Mouse (Mus musculus) intestine, embryonic 15.5 days (tissue): ENCODE measurements at regions not wholly inside any gene's neighbourhood (a gene's known extent, or its start where the extent isn't known, plus 50 kb on each side); places are given as distances from the start of the nearest gene placed in this dataset.

Experiments used
- ATAC-seq: fragments of 200-750 bp; cut with Nextera tagmentation; 2 replicates; pipeline ENCODE4 v1.8.0; 2017; ENCODE audit warnings: moderate TSS enrichment, moderate library complexity
- H3K27ac ChIP-seq: fragments of 300-500 bp; sonication (generic); 2 replicates; pipeline ENCODE4 v1.5.1; 2015; ENCODE audit warnings: mild to moderate bottlenecking, inconsistent platforms
- H3K27me3 ChIP-seq: fragments of 300-500 bp; sonication (generic); replicated peaks from 2 replicates; pipeline ENCODE4 v1.6.1; 2015; ENCODE audit warnings: inconsistent platforms
- H3K36me3 ChIP-seq: fragments of 300-500 bp; sonication (generic); 2 replicates; pipeline ENCODE4 v1.6.1; 2015; ENCODE audit warnings: inconsistent platforms
- H3K4me1 ChIP-seq: fragments of 300-500 bp; sonication (generic); replicated peaks from 2 replicates; pipeline ENCODE4 v1.6.1; 2015; ENCODE audit warnings: inconsistent platforms
- H3K4me2 ChIP-seq: fragments of 300-500 bp; sonication (generic); replicated peaks from 2 replicates; pipeline ENCODE4 v1.6.1; 2015; ENCODE audit warnings: mild to moderate bottlenecking, inconsistent platforms
- H3K4me3 ChIP-seq: fragments of 300-500 bp; sonication (generic); replicated peaks from 2 replicates; pipeline ENCODE4 v1.5.1; 2015; ENCODE audit warnings: inconsistent platforms
- H3K9ac ChIP-seq: fragments of 300-500 bp; sonication (generic); 2 replicates; pipeline ENCODE4 v1.6.1; 2015; ENCODE audit warnings: inconsistent platforms
- H3K9me3 ChIP-seq: fragments of 300-500 bp; sonication (generic); 2 replicates; pipeline ENCODE4 v1.6.1; 2016; ENCODE audit warnings: inconsistent platforms
- WGBS: fragments of 180-500 bp; shearing (Covaris S2); methylation state at CpG from one replicate; pipeline ENCODE4 v1.1.7; 2015; 5-methylcytosine and 5-hydroxymethylcytosine counted together

DNA sequence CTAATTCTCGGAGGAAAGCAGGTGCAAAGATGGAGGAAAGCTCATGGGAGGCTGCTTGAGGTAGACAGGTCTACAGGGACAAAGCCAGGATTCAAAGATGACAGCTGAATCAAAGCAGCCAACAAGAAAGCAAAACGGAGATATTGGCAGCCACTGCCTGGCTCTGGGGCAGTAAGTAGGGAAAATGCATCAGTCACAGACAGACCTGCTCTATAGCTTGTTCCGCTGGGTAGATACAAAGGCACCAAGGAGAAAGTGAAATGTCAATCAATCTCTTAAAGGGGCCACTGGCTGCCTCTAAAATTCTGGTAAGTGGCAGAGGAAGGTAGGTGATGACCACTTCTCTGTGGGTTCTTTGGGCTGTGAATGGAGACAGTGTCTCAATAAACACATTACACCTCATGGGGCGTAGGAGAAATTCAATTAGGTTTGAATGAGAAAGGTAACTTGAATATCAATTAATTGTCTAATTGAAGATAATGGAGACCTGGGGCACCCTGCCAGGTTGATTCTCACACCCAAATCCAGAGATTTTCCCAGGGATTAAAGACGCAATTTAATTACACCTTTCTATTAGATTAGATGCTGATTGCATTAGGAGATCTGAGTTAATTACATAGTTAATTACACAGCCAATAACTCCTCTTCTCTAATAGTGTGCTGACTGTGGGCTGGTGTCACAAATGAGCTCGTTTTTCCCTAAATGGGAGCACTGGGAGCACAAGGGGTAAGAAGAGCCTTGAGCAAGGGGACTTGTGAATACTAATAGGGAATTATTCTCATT is 555.1 kb downstream of the Gm9195 start:
- Histone ChIP-seq H3K36me3 (no peaks in the 10 kb centered on the region), H3K4me3 (no peak overlapping the region), H3K27me3 (no peaks in the 10 kb centered on the region), H3K27ac (no peak overlapping the region), H3K4me2 (no peak overlapping the region), H3K9ac (no peak overlapping the region), H3K4me1 (no peaks in the 10 kb centered on the region), H3K9me3 (no peaks in the 10 kb centered on the region)
- no peak for ATAC-seq
- 76% methylated on average over 6 of the region's 6 CpGs for WGBS

DNA sequence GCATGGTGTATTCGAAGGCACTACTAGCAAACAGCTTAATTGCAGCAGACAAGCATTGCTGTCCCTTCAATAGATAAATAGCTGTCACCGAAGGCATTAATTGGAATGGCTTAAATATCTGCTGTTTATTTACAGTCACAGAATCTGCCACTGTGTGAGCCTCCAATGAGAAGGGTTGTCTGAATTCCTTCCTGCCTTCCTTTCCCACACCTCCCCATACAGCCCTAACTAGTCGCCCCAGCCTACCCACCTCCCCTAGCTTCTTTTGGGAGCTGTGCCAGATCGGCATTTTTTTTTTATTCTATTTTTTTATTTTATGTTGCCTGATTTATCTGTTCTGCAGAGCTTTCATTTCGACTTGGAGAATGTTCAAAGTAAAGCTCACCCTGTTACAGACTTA is 575.7 kb downstream of the Gm9195 start:
- WGBS = 42% methylated on average over 5 of the region's 5 CpGs
- Histone ChIP-seq H3K27ac (no peak overlapping the region), H3K4me1 (no peaks in the 10 kb centered on the region), H3K4me3 (no peak overlapping the region), H3K9ac (no peak overlapping the region), H3K4me2 (no peak overlapping the region), H3K36me3 (no peaks in the 10 kb centered on the region), H3K27me3 (no peaks in the 10 kb centered on the region), H3K9me3 (no peaks in the 10 kb centered on the region)
- no peak for ATAC-seq

DNA sequence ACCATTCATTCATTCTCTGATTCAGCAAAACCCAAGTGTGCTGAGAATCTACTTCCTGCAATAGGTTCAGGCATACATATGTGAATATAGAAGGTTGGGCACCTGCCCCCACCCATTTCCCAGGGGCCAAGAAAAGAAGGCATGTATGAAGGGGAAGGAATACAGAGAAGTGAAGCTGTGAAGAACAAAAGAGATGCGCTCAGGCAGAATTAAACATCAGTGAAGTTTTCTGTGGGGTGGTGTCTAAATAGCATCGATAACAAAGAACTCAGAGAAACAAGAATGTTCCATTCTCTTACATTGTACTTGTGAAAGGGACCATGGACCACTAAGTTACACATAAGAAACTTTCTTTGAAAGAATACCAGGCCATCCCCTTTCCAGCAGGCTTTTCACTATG is 580.7 kb downstream of the Gm9195 start:
- no peak overlapping the region for H3K4me3 ChIP-seq
- no peaks in the 10 kb centered on the region for H3K4me1 ChIP-seq
- H3K36me3 ChIP-seq = no peaks in the 10 kb centered on the region
- H3K9ac ChIP-seq = no peak overlapping the region
- ATAC-seq = no peak
- H3K27ac ChIP-seq = no peak overlapping the region
- no peaks in the 10 kb centered on the region for H3K27me3 ChIP-seq
- no peaks in the 10 kb centered on the region for H3K9me3 ChIP-seq
- WGBS = 90% methylated on average over 2 of the region's 2 CpGs
- no peak overlapping the region for H3K4me2 ChIP-seq

DNA sequence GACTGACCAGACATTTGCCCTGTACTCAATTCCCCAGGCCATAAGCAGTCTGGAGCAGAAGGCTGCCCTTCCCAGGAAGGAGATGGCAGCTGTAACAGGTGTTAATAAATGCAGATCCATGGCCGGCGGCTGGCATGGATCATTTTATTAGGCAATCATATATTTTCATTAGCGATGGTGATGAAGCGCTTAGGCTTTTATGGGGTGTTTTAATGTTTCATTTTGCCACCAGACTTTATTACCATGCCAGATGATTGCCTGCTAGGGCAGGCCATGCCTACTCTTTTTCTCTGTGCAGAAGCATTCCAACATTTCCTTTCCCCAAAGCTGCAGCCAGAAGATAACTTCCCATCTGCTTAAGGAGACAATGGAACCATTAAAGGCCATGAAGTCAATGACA is 596.2 kb downstream of the Gm9195 start:
- 83% methylated on average over 4 of the region's 4 CpGs for WGBS
- no peaks in the 10 kb centered on the region for H3K9me3 ChIP-seq
- no peak overlapping the region for H3K4me3 ChIP-seq
- H3K27ac ChIP-seq = no peak overlapping the region
- H3K27me3 ChIP-seq = no peaks in the 10 kb centered on the region
- no peaks in the 10 kb centered on the region for H3K36me3 ChIP-seq
- no peak overlapping the region for H3K9ac ChIP-seq
- no peaks in the 10 kb centered on the region for H3K4me1 ChIP-seq
- ATAC-seq = no peak
- no peak overlapping the region for H3K4me2 ChIP-seq

DNA sequence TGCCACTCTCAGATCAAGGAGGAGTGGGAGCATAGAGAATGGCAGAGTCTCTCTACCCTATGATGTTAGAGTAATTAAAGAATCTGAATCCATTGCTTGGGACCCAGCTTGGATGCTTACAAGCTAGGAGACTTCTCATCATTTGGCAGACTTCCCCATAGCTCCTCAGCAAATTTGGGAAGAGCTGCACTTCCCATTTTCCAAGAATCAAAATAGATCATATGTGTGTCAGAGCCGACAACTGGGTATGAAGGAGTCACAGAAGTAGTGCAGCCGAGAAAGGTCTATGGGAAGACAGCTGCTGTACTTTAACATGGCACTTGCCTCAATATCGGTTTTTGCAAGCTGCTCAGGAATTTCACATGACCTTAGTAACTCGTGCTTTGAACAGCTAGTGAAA is 596.8 kb downstream of the Gm9195 start:
- Histone ChIP-seq H3K4me2 (no peak overlapping the region), H3K9me3 (no peaks in the 10 kb centered on the region), H3K36me3 (no peaks in the 10 kb centered on the region), H3K4me3 (no peak overlapping the region), H3K27me3 (no peaks in the 10 kb centered on the region), H3K9ac (no peak overlapping the region), H3K27ac (no peak overlapping the region), H3K4me1 (no peaks in the 10 kb centered on the region)
- ATAC-seq = no peak
- WGBS = 80% methylated on average over 4 of the region's 4 CpGs

DNA sequence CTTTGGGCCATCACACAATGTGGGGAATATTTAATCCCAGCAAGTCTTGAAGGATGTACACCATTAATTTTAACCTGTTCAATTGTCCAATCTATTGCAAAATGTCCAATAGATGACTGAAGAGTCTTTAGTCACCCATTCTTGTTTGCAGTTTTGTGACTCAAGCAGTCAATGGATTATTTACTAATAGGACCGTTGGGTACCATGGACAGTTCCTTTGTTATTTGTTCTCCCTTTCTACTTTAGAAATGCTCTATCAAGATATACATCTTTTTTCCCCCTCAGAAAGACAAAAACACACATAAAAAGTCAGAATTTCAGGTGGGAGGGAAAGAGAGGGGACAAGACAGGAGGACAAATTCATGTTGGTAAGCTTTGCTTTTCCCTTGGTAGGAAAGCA is 598.3 kb downstream of the Gm9195 start:
- Histone ChIP-seq H3K36me3 (no peaks in the 10 kb centered on the region), H3K9ac (no peak overlapping the region), H3K4me1 (no peaks in the 10 kb centered on the region), H3K4me2 (no peak overlapping the region), H3K27me3 (no peaks in the 10 kb centered on the region), H3K9me3 (no peaks in the 10 kb centered on the region), H3K4me3 (no peak overlapping the region), H3K27ac (no peak overlapping the region)
- no peak for ATAC-seq
- WGBS = 54% methylated on average over 1 of the region's 1 CpGs

DNA sequence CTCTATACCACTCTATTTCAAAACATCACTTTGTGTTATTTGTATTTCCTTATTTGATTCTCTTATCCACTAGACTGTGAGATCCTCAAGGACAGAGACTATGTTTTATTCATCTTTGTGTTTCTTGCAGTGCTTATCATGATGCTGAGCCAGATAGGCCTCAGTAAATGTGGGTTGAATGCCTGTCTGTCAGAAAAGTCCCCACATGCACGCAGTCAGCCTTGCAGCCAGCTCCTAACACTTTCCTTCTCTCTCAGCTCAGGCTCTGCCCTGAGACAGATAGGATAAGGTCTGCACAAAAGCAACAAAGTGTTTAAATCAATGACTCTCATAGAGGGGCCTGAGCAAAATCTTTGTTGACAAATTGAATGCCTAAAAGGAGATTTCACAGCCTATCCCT is 600.0 kb downstream of the Gm9195 start:
- no peak for ATAC-seq
- no peak overlapping the region for H3K4me2 ChIP-seq
- 74% methylated on average over 1 of the region's 1 CpGs for WGBS

DNA sequence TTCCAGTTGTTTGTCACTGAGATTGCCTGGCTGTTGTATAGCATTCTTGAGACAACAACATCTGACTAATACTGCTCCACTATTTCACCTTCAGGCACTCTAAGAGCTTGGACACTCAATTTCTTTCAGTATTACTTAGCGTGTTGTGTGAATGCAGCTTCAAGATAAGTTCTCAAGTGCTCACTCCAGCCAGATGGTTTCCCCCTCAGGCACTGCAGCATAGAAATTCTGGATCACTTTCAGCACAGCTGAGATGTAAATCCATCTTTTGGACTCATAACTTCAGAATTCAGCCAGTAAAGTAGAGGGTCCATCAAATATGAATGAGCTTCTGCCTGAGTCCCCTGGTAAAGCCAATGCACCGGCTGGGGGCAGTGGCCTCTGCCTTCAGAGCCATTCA is 608.8 kb downstream of the Gm9195 start:
- no peaks in the 10 kb centered on the region for H3K9me3 ChIP-seq
- H3K4me2 ChIP-seq = no peak overlapping the region
- H3K27me3 ChIP-seq = no peaks in the 10 kb centered on the region
- no peaks in the 10 kb centered on the region for H3K4me1 ChIP-seq
- WGBS = 74% methylated on average over 2 of the region's 2 CpGs
- H3K9ac ChIP-seq = no peak overlapping the region
- H3K4me3 ChIP-seq = no peak overlapping the region
- H3K36me3 ChIP-seq = no peaks in the 10 kb centered on the region
- H3K27ac ChIP-seq = no peak overlapping the region
- no peak for ATAC-seq

More for the DNA sequence above, 600.0 kb downstream of the Gm9195 start:
- no peak overlapping the region for H3K4me3 ChIP-seq
- no peaks in the 10 kb centered on the region for H3K4me1 ChIP-seq
- no peaks in the 10 kb centered on the region for H3K36me3 ChIP-seq
- no peaks in the 10 kb centered on the region for H3K27me3 ChIP-seq
- no peaks in the 10 kb centered on the region for H3K9me3 ChIP-seq
- no peak overlapping the region for H3K9ac ChIP-seq
- no peak overlapping the region for H3K27ac ChIP-seq

DNA sequence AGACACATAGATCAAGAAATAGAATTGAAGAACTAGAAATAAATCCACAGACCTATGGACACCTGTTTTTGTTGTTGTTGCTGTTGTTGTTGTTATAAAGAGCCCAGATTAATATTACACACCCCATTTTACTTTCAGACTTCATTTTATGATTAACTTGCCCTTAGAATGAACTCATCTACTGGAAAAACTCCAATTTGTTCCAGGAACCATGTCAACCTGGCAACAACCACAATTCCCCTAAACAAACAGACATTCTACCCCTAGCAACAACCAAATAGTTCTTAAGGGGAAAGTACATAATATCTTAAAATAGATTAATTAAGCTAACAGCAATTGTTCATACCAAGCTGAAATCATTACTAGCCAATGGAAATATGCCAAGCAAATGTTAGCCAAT is 646.1 kb downstream of the Gm9195 start:
- Histone ChIP-seq H3K4me1 (no peaks in the 10 kb centered on the region), H3K9me3 (no peaks in the 10 kb centered on the region), H3K27ac (no peak overlapping the region), H3K4me2 (no peak overlapping the region), H3K36me3 (no peaks in the 10 kb centered on the region), H3K4me3 (no peak overlapping the region), H3K27me3 (no peaks in the 10 kb centered on the region), H3K9ac (no peak overlapping the region)
- no peak for ATAC-seq

DNA sequence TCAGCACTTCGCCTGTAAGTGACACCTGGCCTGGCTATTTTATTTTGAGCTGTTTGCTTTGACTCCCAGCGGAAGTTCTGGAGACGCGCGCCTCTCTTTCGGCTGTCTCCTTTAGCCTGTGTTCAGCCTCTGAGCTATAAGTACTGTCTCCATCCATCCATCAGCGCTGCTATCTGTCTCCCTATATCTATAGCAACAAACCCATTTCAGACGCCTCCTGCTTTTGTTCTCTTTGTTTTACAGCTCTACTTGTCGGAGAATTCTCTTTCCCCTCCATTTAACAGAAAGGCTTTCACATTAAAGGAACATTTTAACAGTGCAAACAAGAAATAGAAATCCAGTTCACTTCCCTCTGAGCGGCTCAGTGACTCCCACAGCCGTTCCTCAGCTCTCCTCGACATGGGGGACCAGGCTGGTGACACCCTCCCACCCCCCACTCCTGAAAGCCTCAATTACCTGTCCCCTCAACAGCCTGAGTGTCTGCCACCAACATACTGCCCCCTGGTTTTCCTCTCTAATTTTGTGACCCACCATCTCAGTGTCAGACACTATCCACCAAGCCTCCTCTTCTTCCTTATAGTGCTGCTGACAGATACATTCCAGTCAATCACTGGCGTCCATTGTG is 682.7 kb downstream of the Gm9195 start:
- H3K4me1 ChIP-seq = no peaks in the 10 kb centered on the region
- H3K4me3 ChIP-seq = no peak overlapping the region
- H3K4me2 ChIP-seq = no peak overlapping the region
- no peak overlapping the region for H3K27ac ChIP-seq
- no peaks in the 10 kb centered on the region for H3K36me3 ChIP-seq
- no peaks in the 10 kb centered on the region for H3K9me3 ChIP-seq
- 71% methylated on average over 13 of the region's 13 CpGs for WGBS
- ATAC-seq = no peak
- H3K27me3 ChIP-seq = no peaks in the 10 kb centered on the region
- no peak overlapping the region for H3K9ac ChIP-seq

DNA sequence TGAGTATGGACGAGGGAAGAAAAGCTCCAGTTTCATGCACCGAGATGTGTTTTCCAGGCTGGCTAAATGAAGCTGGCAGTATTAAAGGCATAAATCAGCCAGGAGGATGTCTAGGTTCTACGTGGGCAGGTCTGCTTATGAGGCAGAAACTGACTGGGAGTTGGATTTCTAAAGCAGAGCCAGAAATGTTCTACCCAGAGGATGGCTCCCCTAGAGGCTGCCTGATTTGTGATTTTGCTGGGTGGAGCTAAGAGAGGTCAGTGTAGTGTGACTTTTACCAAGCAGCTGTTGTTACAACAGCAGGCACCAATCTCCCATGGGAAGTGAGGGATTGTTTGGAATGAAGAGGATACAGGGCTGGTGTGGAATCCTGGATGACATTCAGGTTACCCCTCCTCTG is 686.0 kb downstream of the Gm9195 start:
- 57% methylated on average over 3 of the region's 3 CpGs for WGBS
- no peak overlapping the region for H3K9ac ChIP-seq
- ATAC-seq = no peak
- no peak overlapping the region for H3K4me2 ChIP-seq
- no peaks in the 10 kb centered on the region for H3K9me3 ChIP-seq
- H3K27me3 ChIP-seq = no peaks in the 10 kb centered on the region
- H3K27ac ChIP-seq = no peak overlapping the region
- H3K4me1 ChIP-seq = no peaks in the 10 kb centered on the region
- no peak overlapping the region for H3K4me3 ChIP-seq
- H3K36me3 ChIP-seq = no peaks in the 10 kb centered on the region

DNA sequence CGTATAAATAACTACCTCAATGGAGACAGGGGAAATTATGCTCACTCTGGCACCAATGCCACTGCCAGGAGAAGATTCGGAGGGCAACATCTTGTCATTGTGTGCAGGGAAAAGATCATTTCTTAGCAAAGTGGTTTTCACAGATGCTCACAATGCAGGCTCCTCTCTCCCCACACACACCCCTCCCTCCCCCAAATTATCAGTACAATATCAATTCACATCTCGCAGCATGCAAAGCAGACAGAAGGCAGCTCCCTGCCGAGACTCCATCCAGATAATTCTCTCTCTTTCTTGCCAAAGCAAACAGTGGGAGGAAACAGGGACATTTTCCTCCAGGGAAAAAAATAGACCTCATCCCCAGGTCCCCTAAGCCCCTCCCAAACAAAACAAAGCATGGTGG is 691.8 kb downstream of the Gm9195 start:
- Histone ChIP-seq H3K27ac (no peak overlapping the region), H3K9me3 (no peaks in the 10 kb centered on the region), H3K9ac (no peak overlapping the region), H3K27me3 (no peaks in the 10 kb centered on the region), H3K36me3 (no peaks in the 10 kb centered on the region), H3K4me2 (no peak overlapping the region), H3K4me1 (no peaks in the 10 kb centered on the region), H3K4me3 (no peak overlapping the region)
- 55% methylated on average over 4 of the region's 4 CpGs for WGBS
- ATAC-seq = no peak

DNA sequence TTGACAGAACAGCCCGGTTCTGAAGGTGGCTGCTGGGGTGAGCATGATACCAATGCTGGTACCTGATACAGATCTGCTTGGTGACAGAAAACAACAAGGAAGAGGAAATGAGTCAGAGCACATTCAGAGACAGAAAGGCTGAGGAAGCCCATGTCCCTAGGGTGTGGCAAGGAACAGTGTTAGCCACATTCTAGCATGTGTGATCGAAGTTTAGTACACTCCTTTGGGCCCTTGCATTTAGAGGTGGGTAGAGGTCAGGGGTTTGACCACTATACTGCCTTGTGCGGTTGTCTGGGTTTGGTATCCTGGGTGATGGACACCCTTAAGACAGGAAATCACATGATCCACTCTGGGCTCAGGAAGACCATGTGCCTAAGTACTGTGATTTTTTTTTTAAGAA is 695.9 kb downstream of the Gm9195 start:
- Histone ChIP-seq H3K4me3 (no peak overlapping the region), H3K4me2 (no peak overlapping the region), H3K9ac (no peak overlapping the region), H3K27me3 (no peaks in the 10 kb centered on the region), H3K27ac (no peak overlapping the region), H3K4me1 (no peaks in the 10 kb centered on the region), H3K36me3 (no peaks in the 10 kb centered on the region), H3K9me3 (no peaks in the 10 kb centered on the region)
- WGBS = 79% methylated on average over 3 of the region's 3 CpGs
- no peak for ATAC-seq
